Mouse (Mus musculus): ENCODE measurements around the gene Mttp.

GRCm38 (mm10) chr3:138097718-138098117 lies 47.0 kb downstream of the Mttp start:
- TF ChIP-seq CTCF (IDR thresholded peaks at IDR 0.05; ENCODE audit: borderline replicate concordance, insufficient read depth, low read length) = no peak
- no peak for TF ChIP-seq POLR2A (IDR thresholded peaks at IDR 0.05; ENCODE audit: low read depth, low read length)

Measured in embryonic fibroblast, embryonic 13.5 days (primary cell).